Mouse (Mus musculus) kidney, embryonic 14.5 days (tissue): ENCODE results near the gene Rps7. TPM values are rescaled to one million over a fixed set of nuclear protein-coding genes. Genes with fewer than 3 reads are reported as not detected.

Experiments used
- ATAC-seq: fragments of 200-750 bp; cut with Nextera tagmentation; 2 replicates; pipeline ENCODE4 v1.8.0; 2017; ENCODE audit warnings: moderate number of reproducible peaks, mild to moderate bottlenecking, moderate TSS enrichment, moderate library complexity; ENCODE audit not compliant: low FRiP score, low TSS enrichment
- H3K27ac ChIP-seq: fragments of 300-500 bp; sonication (generic); 2 replicates; pipeline ENCODE4 v1.5.1; 2014; ENCODE audit warnings: low read depth, mild to moderate bottlenecking, low read length, moderate library complexity, mixed read lengths
- H3K27me3 ChIP-seq: fragments of 300-500 bp; sonication (generic); 2 replicates; pipeline ENCODE4 v1.6.1; 2014; ENCODE audit warnings: mild to moderate bottlenecking, low read length; ENCODE audit not compliant: control insufficient read depth, insufficient read depth
- H3K36me3 ChIP-seq: fragments of 300-500 bp; sonication (generic); 2 replicates; pipeline ENCODE4 v1.6.1; 2014; ENCODE audit warnings: low read length, mixed read lengths; ENCODE audit not compliant: control insufficient read depth, insufficient read depth
- H3K4me1 ChIP-seq: fragments of 300-500 bp; sonication (generic); 2 replicates; pipeline ENCODE4 v1.6.1; 2014; ENCODE audit warnings: low read length, mixed read lengths; ENCODE audit not compliant: control insufficient read depth, insufficient read depth
- H3K4me2 ChIP-seq: fragments of 300-500 bp; sonication (generic); replicated peaks from 2 replicates; pipeline ENCODE4 v1.6.1; 2014; ENCODE audit warnings: low read depth, mild to moderate bottlenecking, low read length
- H3K4me3 ChIP-seq: fragments of 300-500 bp; sonication (generic); 2 replicates; pipeline ENCODE4 v1.5.1; 2014; ENCODE audit warnings: mild to moderate bottlenecking, low read length
- H3K9ac ChIP-seq: fragments of 300-500 bp; sonication (generic); 2 replicates; pipeline ENCODE4 v1.6.1; 2014; ENCODE audit warnings: low read depth, mild to moderate bottlenecking, low read length, moderate library complexity
- H3K9me3 ChIP-seq: fragments of 300-500 bp; sonication (generic); 2 replicates; pipeline ENCODE4 v1.6.1; 2016; ENCODE audit warnings: low read length; ENCODE audit not compliant: control insufficient read depth
- WGBS: fragments of 180-500 bp; shearing (Covaris S2); extraction: QIAGEN DNeasy Blood & Tissue Kit; methylation state at CpG from one replicate; pipeline ENCODE4 v1.1.7; 2014; 5-methylcytosine and 5-hydroxymethylcytosine counted together
- microRNA-seq: library from miRNA; unstranded; fragments of <30 nt; microRNA quantifications from one replicate; pipeline ENCODE4, GENCODE M21; 2016
- polyA plus RNA-seq: library from polyadenylated mRNA; unstranded; fragments of >200 nt; fragmentation: Nextera tagmentation; extraction: Ambion mirVana; gene quantifications from 2 replicates; pipeline ENCODE4 v1.2.1, GENCODE M21; 2014

Rps7 gene
- polyA plus RNA-seq, 1 experiment from 2014 or later, result 959 TPM

DNA sequence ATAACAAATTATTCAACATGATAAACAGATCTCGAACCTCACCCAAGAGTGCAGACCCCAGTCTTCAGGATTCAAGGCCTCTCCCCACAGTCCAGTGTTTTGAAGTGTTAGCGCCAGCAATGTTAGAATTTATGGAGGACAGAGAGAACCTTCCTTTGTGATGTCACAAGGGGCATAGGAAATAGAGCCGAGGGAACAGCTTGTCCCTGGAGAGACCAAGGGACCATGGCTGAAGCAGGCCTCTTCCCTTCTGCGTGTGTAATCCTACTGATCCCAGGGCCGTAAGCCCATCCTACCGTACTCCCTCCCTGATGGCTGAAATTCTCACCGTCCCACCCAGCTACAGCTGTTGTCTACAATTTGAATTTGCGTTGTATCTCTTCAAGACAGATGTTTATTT is 53.3 kb downstream of the Rps7 start, which contains the start of gene Allc:
Gene Allc (minus strand): TSS at position 101 of the 400 bp plus-strand sequence.
- Histone ChIP-seq H3K4me1 (no peaks in the 10 kb centered on the region), H3K9ac (no peak within 1 kb of the TSS)
- ATAC-seq, result no peak

More for the DNA sequence above, 53.3 kb downstream of the Rps7 start, which contains the start of gene Allc:
- no peak within 1 kb of the TSS for H3K4me3 ChIP-seq
- no peak within 1 kb of the TSS for H3K4me2 ChIP-seq
- H3K36me3 ChIP-seq, result no peaks in the 10 kb centered on the region
- WGBS, result 89% methylated on average over 8 of the region's 8 CpGs
- no peaks in the 10 kb centered on the region for H3K9me3 ChIP-seq
- no peak within 1 kb of the TSS for H3K27ac ChIP-seq
- H3K27me3 ChIP-seq, result no peaks in the 10 kb centered on the region

Small RNAs within 50 kb of the gene (microRNA-seq; reads per million reads assigned to microRNA genes)
- not detected for gene Mir6937

Other genes starting within 250 kb of the Rps7 start
- gene Dcdc2c, start 83.6 kb downstream of the Rps7 start, polyA plus RNA-seq, result 0.16 and 0.23 TPM in 2 replicates
- 0.14 TPM in 1 of 2 replicates, not detected in the other for gene Allc, start 53.4 kb downstream of the Rps7 start, polyA plus RNA-seq
- 1.9 and 2.6 TPM in 2 replicates for gene Colec11, start 12.6 kb downstream of the Rps7 start, polyA plus RNA-seq
- gene Rnaseh1, start 13.6 kb upstream of the Rps7 start, polyA plus RNA-seq, result 27.5 and 31.6 TPM in 2 replicates
- gene Adi1, start 39.3 kb upstream of the Rps7 start, polyA plus RNA-seq, result 87.4 and 89.1 TPM in 2 replicates
- gene Trappc12, start 114.5 kb upstream of the Rps7 start, polyA plus RNA-seq, result 27.4 and 43.9 TPM in 2 replicates
- 33.4 and 36.1 TPM in 2 replicates for gene Eipr1, start 115.8 kb upstream of the Rps7 start, polyA plus RNA-seq